Mouse (Mus musculus) limb, embryonic 12.5 days (tissue): ENCODE data around the gene 4930524J08Rik. TPM values are rescaled to one million over a fixed set of nuclear protein-coding genes. Genes with fewer than 3 reads are reported as not detected.

ENCODE experiments used
- ATAC-seq: fragments of 200-750 bp; cut with Nextera tagmentation; 2 replicates; pipeline ENCODE4 v1.8.0; 2017; ENCODE audit warnings: low read depth, moderate TSS enrichment; ENCODE audit not compliant: insufficient number of reproducible peaks, insufficient read depth, low FRiP score, low TSS enrichment
- H3K27ac ChIP-seq: fragments of 300-500 bp; sonication (generic); 2 replicates; pipeline ENCODE4 v1.5.1; 2016; ENCODE audit warnings: mild to moderate bottlenecking, moderate library complexity
- H3K27me3 ChIP-seq: fragments of 300-500 bp; sonication (generic); 2 replicates; pipeline ENCODE4 v1.6.1; 2016; ENCODE audit warnings: mild to moderate bottlenecking, moderate library complexity
- H3K36me3 ChIP-seq: fragments of 300-500 bp; sonication (generic); 2 replicates; pipeline ENCODE4 v1.6.1; 2016; ENCODE audit warnings: mild to moderate bottlenecking, moderate library complexity
- H3K4me1 ChIP-seq: fragments of 300-500 bp; sonication (generic); replicated peaks from 2 replicates; pipeline ENCODE4 v1.6.1; 2016
- H3K4me2 ChIP-seq: fragments of 300-500 bp; sonication (generic); 2 replicates; pipeline ENCODE4 v1.6.1; 2016; ENCODE audit warnings: mild to moderate bottlenecking, moderate library complexity
- H3K4me3 ChIP-seq: fragments of 300-500 bp; sonication (generic); replicated peaks from 2 replicates; pipeline ENCODE4 v1.5.1; 2016; ENCODE audit warnings: mild to moderate bottlenecking
- H3K9ac ChIP-seq: fragments of 300-500 bp; sonication (generic); replicated peaks from 2 replicates; pipeline ENCODE4 v1.6.1; 2016; ENCODE audit warnings: mild to moderate bottlenecking, moderate library complexity
- H3K9me3 ChIP-seq: fragments of 300-500 bp; sonication (generic); 2 replicates; pipeline ENCODE4 v1.6.1; 2016; ENCODE audit warnings: mild to moderate bottlenecking, moderate library complexity
- WGBS: fragments of 180-500 bp; shearing (Covaris S2); methylation state at CpG from one replicate; pipeline ENCODE4 v1.1.7; 2016; 5-methylcytosine and 5-hydroxymethylcytosine counted together
- polyA plus RNA-seq: library from polyadenylated mRNA; unstranded; fragments of >200 nt; fragmentation: Nextera tagmentation; extraction: Ambion mirVana; gene quantifications from 2 replicates; pipeline ENCODE4 v1.2.1, GENCODE M21; 2016

4930524J08Rik gene
- polyA plus RNA-seq, 1 experiment from 2014 or later = 2.2 TPM

- Histone ChIP-seq H3K9me3 (no peaks in the 10 kb centered on the region), H3K9ac (no peak overlapping the region), H3K4me1 (peaks cover 31% of the 10 kb centered on the region), H3K27me3 (no peaks in the 10 kb centered on the region), H3K27ac (no peak overlapping the region), H3K4me3 (0 out of 2 replicates have a peak overlapping the region, but pooled peaks have one; percentile 13), H3K36me3 (peaks cover 25% of the 10 kb centered on the region), H3K4me2 (peak overlapping the region; percentile 85)
- WGBS = 71% methylated on average over 4 of the region's 4 CpGs
- ATAC-seq = no peak
These were observed 3.8 kb upstream of the 4930524J08Rik start for GRCm38 (mm10) chr5:99975061-99975460.

- no peaks in the 10 kb centered on the region for H3K27me3 ChIP-seq
- WGBS = 78% methylated on average over 1 of the region's 1 CpGs
- H3K36me3 ChIP-seq = peaks cover 20% of the 10 kb centered on the region
- no peak overlapping the region for H3K27ac ChIP-seq
- ATAC-seq = no peak
- H3K4me3 ChIP-seq = peak overlapping the region; percentile 93
- no peaks in the 10 kb centered on the region for H3K9me3 ChIP-seq
- H3K4me1 ChIP-seq = peaks cover 31% of the 10 kb centered on the region
- H3K4me2 ChIP-seq = peak overlapping the region; percentile 85
- H3K9ac ChIP-seq = no peak overlapping the region
These were observed 3.1 kb upstream of the 4930524J08Rik start for GRCm38 (mm10) chr5:99975776-99976175.

GRCm38 (mm10) chr5:99976334-99976955 lies 2.4 kb upstream of the 4930524J08Rik start:
- peak overlapping the region; percentile 99 for H3K9ac ChIP-seq
- peaks cover 17% of the 10 kb centered on the region for H3K36me3 ChIP-seq
- ATAC-seq = no peak
- H3K9me3 ChIP-seq = no peaks in the 10 kb centered on the region
- 13% methylated on average over 8 of the region's 8 CpGs for WGBS
- H3K4me3 ChIP-seq = peak overlapping the region; percentile 93
- peak overlapping the region; percentile 85 for H3K4me2 ChIP-seq
- H3K27ac ChIP-seq = no peak overlapping the region
- peaks cover 31% of the 10 kb centered on the region for H3K4me1 ChIP-seq
- no peaks in the 10 kb centered on the region for H3K27me3 ChIP-seq

GRCm38 (mm10) chr5:99977516-99978301 lies 1.2 kb upstream of the 4930524J08Rik start:
- under 1% methylated on average over 43 of the region's 50 CpGs for WGBS
- peaks cover 17% of the 10 kb centered on the region for H3K36me3 ChIP-seq
- ATAC-seq = peak; percentile 27; the same call in 1 of the 2 replicates

GRCm38 (mm10) chr5:99983452-99984061 lies 4.7 kb downstream of the 4930524J08Rik start:
- Histone ChIP-seq H3K9ac (no peak overlapping the region), H3K36me3 (no peaks in the 10 kb centered on the region), H3K9me3 (no peaks in the 10 kb centered on the region), H3K4me3 (no peak overlapping the region), H3K27me3 (no peaks in the 10 kb centered on the region), H3K4me1 (peaks cover 2% of the 10 kb centered on the region; the same call in 1 of the 2 replicates), H3K27ac (no peak overlapping the region), H3K4me2 (no peak overlapping the region)
- no peak for ATAC-seq
- WGBS = 91% methylated on average over 9 of the region's 9 CpGs

More at GRCm38 (mm10) chr5:99977516-99978301, 1.2 kb upstream of the 4930524J08Rik start:
- H3K9ac ChIP-seq = peak overlapping the region; percentile 99
- peak overlapping the region; percentile 93 for H3K4me3 ChIP-seq
- peaks cover 31% of the 10 kb centered on the region for H3K4me1 ChIP-seq
- H3K4me2 ChIP-seq = peak overlapping the region; percentile 85
- H3K27me3 ChIP-seq = no peaks in the 10 kb centered on the region
- H3K9me3 ChIP-seq = no peaks in the 10 kb centered on the region
- peak overlapping the region; percentile 100 for H3K27ac ChIP-seq

GRCm38 (mm10) chr5:99994166-99994565 lies 15.3 kb downstream of the 4930524J08Rik start:
- Histone ChIP-seq H3K4me3 (no peak overlapping the region), H3K9ac (no peak overlapping the region), H3K9me3 (peaks cover 10% of the 10 kb centered on the region), H3K36me3 (no peaks in the 10 kb centered on the region), H3K27me3 (no peaks in the 10 kb centered on the region), H3K4me1 (no peaks in the 10 kb centered on the region), H3K27ac (no peak overlapping the region), H3K4me2 (no peak overlapping the region)
- WGBS = 77% methylated on average over 3 of the region's 3 CpGs
- no peak for ATAC-seq

GRCm38 (mm10) chr5:99994680-99995079 lies 15.8 kb downstream of the 4930524J08Rik start:
- no peak overlapping the region for H3K9ac ChIP-seq
- H3K4me1 ChIP-seq = no peaks in the 10 kb centered on the region
- peaks cover 10% of the 10 kb centered on the region for H3K9me3 ChIP-seq
- H3K27ac ChIP-seq = no peak overlapping the region
- no peak overlapping the region for H3K4me3 ChIP-seq
- ATAC-seq = no peak
- no peak overlapping the region for H3K4me2 ChIP-seq
- 91% methylated on average over 3 of the region's 3 CpGs for WGBS
- no peaks in the 10 kb centered on the region for H3K36me3 ChIP-seq
- no peaks in the 10 kb centered on the region for H3K27me3 ChIP-seq

GRCm38 (mm10) chr5:100000048-100000447 lies 21.2 kb downstream of the 4930524J08Rik start:
- Histone ChIP-seq H3K27me3 (no peaks in the 10 kb centered on the region), H3K9ac (no peak overlapping the region), H3K4me2 (no peak overlapping the region), H3K27ac (no peak overlapping the region), H3K9me3 (peaks cover 10% of the 10 kb centered on the region), H3K4me1 (no peaks in the 10 kb centered on the region), H3K4me3 (no peak overlapping the region), H3K36me3 (no peaks in the 10 kb centered on the region)
- ATAC-seq = no peak
- WGBS = 82% methylated on average over 7 of the region's 7 CpGs

GRCm38 (mm10) chr5:100000500-100000899 lies 21.6 kb downstream of the 4930524J08Rik start:
- Histone ChIP-seq H3K4me1 (no peaks in the 10 kb centered on the region), H3K9me3 (peaks cover 10% of the 10 kb centered on the region), H3K9ac (no peak overlapping the region), H3K27me3 (no peaks in the 10 kb centered on the region), H3K36me3 (no peaks in the 10 kb centered on the region), H3K4me3 (no peak overlapping the region), H3K27ac (no peak overlapping the region), H3K4me2 (no peak overlapping the region)
- 41% methylated on average over 8 of the region's 8 CpGs for WGBS
- ATAC-seq = no peak; the same call in 1 of the 2 replicates

GRCm38 (mm10) chr5:100003895-100004294 lies 25.0 kb downstream of the 4930524J08Rik start:
- no peaks in the 10 kb centered on the region for H3K27me3 ChIP-seq
- no peak overlapping the region for H3K4me2 ChIP-seq
- WGBS = 91% methylated on average over 4 of the region's 4 CpGs
- H3K36me3 ChIP-seq = no peaks in the 10 kb centered on the region
- no peaks in the 10 kb centered on the region for H3K4me1 ChIP-seq
- H3K27ac ChIP-seq = no peak overlapping the region
- H3K9me3 ChIP-seq = no peaks in the 10 kb centered on the region
- no peak overlapping the region for H3K4me3 ChIP-seq
- ATAC-seq = no peak
- H3K9ac ChIP-seq = no peak overlapping the region

- Histone ChIP-seq H3K27me3 (no peaks in the 10 kb centered on the region), H3K36me3 (no peaks in the 10 kb centered on the region), H3K4me2 (no peak overlapping the region), H3K9me3 (no peaks in the 10 kb centered on the region), H3K27ac (no peak overlapping the region), H3K4me3 (no peak overlapping the region), H3K9ac (no peak overlapping the region), H3K4me1 (no peaks in the 10 kb centered on the region)
- 73% methylated on average over 3 of the region's 3 CpGs for WGBS
- no peak for ATAC-seq
These were observed 26.6 kb downstream of the 4930524J08Rik start for GRCm38 (mm10) chr5:100005431-100005830.
